Mouse (Mus musculus) embryonic facial prominence, embryonic 11.5 days (tissue): ENCODE data around the gene Pisd. TPM values are rescaled to one million over a fixed set of nuclear protein-coding genes. Genes with fewer than 3 reads are reported as not detected.

Experiments used
- ATAC-seq: fragments of 200-750 bp; cut with Nextera tagmentation; replicated peaks from 2 replicates; pipeline ENCODE4 v1.8.0; 2017; ENCODE audit warnings: low read depth; ENCODE audit not compliant: insufficient number of reproducible peaks, low FRiP score, low TSS enrichment
- DNase-seq: peaks from one replicate; pipeline ENCODE4 v3.0.0-alpha.2; 2015; ENCODE audit warnings: low spot score
- H3K27ac ChIP-seq: fragments of 300-500 bp; sonication (generic); replicated peaks from 2 replicates; pipeline ENCODE4 v1.5.1; 2014; ENCODE audit warnings: mild to moderate bottlenecking, low read depth, low read length, control low read depth
- H3K27me3 ChIP-seq: fragments of 300-500 bp; sonication (generic); 2 replicates; pipeline ENCODE4 v1.6.1; 2014; ENCODE audit warnings: mild to moderate bottlenecking, low read length, moderate library complexity, mixed read lengths; ENCODE audit not compliant: control insufficient read depth, insufficient read depth
- H3K36me3 ChIP-seq: fragments of 300-500 bp; sonication (generic); replicated peaks from 2 replicates; pipeline ENCODE4 v1.6.1; 2014; ENCODE audit warnings: low read depth, mild to moderate bottlenecking, low read length, moderate library complexity, mixed read lengths; ENCODE audit not compliant: control insufficient read depth, insufficient read depth
- H3K4me1 ChIP-seq: fragments of 300-500 bp; sonication (generic); 2 replicates; pipeline ENCODE4 v1.6.1; 2014; ENCODE audit warnings: low read length, mixed read lengths; ENCODE audit not compliant: control insufficient read depth, insufficient read depth
- H3K4me2 ChIP-seq: fragments of 300-500 bp; sonication (generic); 2 replicates; pipeline ENCODE4 v1.6.1; 2014; ENCODE audit warnings: low read depth, mild to moderate bottlenecking, control low read depth, low read length, moderate library complexity
- H3K4me3 ChIP-seq: fragments of 300-500 bp; sonication (generic); 2 replicates; pipeline ENCODE4 v1.5.1; 2014; ENCODE audit warnings: low read depth, low read length, control low read depth
- H3K9ac ChIP-seq: fragments of 300-500 bp; sonication (generic); replicated peaks from 2 replicates; pipeline ENCODE4 v1.6.1; 2014; ENCODE audit warnings: mild to moderate bottlenecking, control low read depth, low read length
- H3K9me3 ChIP-seq: fragments of 300-500 bp; sonication (generic); replicated peaks from 2 replicates; pipeline ENCODE4 v1.6.1; 2016; ENCODE audit warnings: mild to moderate bottlenecking, low read length, inconsistent platforms, mixed read lengths; ENCODE audit not compliant: control insufficient read depth
- WGBS: fragments of 180-500 bp; shearing (Covaris S2); extraction: QIAGEN DNeasy Blood & Tissue Kit; methylation state at CpG from one replicate; pipeline ENCODE4 v1.1.7; 2014; 5-methylcytosine and 5-hydroxymethylcytosine counted together
- polyA plus RNA-seq: library from polyadenylated mRNA; unstranded; fragments of >200 nt; fragmentation: Nextera tagmentation; extraction: Ambion mirVana; gene quantifications from 2 replicates; pipeline ENCODE4 v1.2.1, GENCODE M21; 2014

Gene Pisd
- polyA plus RNA-seq, 1 experiment from 2014 or later = 58.9 TPM

GRCm38 (mm10) chr5:32713703-32714467, 71.6 kb downstream of the Pisd start:
- DNase-seq = peak; percentile 98
- under 1% methylated on average over 55 of the region's 55 CpGs for WGBS
- Histone ChIP-seq H3K27me3 (no peaks in the 10 kb centered on the region), H3K9ac (peak overlapping the region; percentile 61), H3K36me3 (no peaks in the 10 kb centered on the region), H3K27ac (peak overlapping the region; percentile 76), H3K4me1 (no peaks in the 10 kb centered on the region), H3K9me3 (no peaks in the 10 kb centered on the region), H3K4me2 (peak overlapping the region; percentile 50), H3K4me3 (peak overlapping the region; percentile 65)
- ATAC-seq = peak; percentile 97

- H3K9me3 ChIP-seq = no peaks in the 10 kb centered on the region
- no peaks in the 10 kb centered on the region for H3K4me1 ChIP-seq
- no peaks in the 10 kb centered on the region for H3K27me3 ChIP-seq
- peak overlapping the region; percentile 65 for H3K4me3 ChIP-seq
- peak overlapping the region; percentile 50 for H3K4me2 ChIP-seq
- DNase-seq (peak; percentile 40), ATAC-seq (peak; percentile 68)
- WGBS = 27% methylated on average over 2 of the region's 2 CpGs
- H3K36me3 ChIP-seq = no peaks in the 10 kb centered on the region
- peak overlapping the region; percentile 61 for H3K9ac ChIP-seq
- H3K27ac ChIP-seq = peak overlapping the region; percentile 76
Measured at GRCm38 (mm10) chr5:32713042-32713702, 72.3 kb downstream of the Pisd start.

GRCm38 (mm10) chr5:32712221-32713041, 73.0 kb downstream of the Pisd start:
- no peak overlapping the region for H3K4me3 ChIP-seq
- ATAC-seq = no peak
- H3K36me3 ChIP-seq = no peaks in the 10 kb centered on the region
- no peak overlapping the region for H3K9ac ChIP-seq
- H3K27ac ChIP-seq = no peak overlapping the region
- no peaks in the 10 kb centered on the region for H3K9me3 ChIP-seq
- 70% methylated on average over 4 of the region's 4 CpGs for WGBS
- DNase-seq = peak; percentile 33
- H3K4me1 ChIP-seq = no peaks in the 10 kb centered on the region
- H3K27me3 ChIP-seq = no peaks in the 10 kb centered on the region
- H3K4me2 ChIP-seq = no peak overlapping the region

- no peak overlapping the region for H3K4me3 ChIP-seq
- H3K27me3 ChIP-seq = no peaks in the 10 kb centered on the region
- no peaks in the 10 kb centered on the region for H3K9me3 ChIP-seq
- ATAC-seq = no peak
- no peak for DNase-seq
- no peak overlapping the region for H3K27ac ChIP-seq
- no peaks in the 10 kb centered on the region for H3K4me1 ChIP-seq
- H3K4me2 ChIP-seq = no peak overlapping the region
- H3K9ac ChIP-seq = no peak overlapping the region
- H3K36me3 ChIP-seq = no peaks in the 10 kb centered on the region
- WGBS = 75% methylated on average over 5 of the region's 5 CpGs
Measured at GRCm38 (mm10) chr5:32711485-32711884, 74.0 kb downstream of the Pisd start.

GRCm38 (mm10) chr5:32706226-32706780, 79.1 kb downstream of the Pisd start:
- Histone ChIP-seq H3K4me1 (no peaks in the 10 kb centered on the region), H3K4me3 (no peak overlapping the region), H3K36me3 (no peaks in the 10 kb centered on the region), H3K9me3 (no peaks in the 10 kb centered on the region), H3K4me2 (no peak overlapping the region), H3K27me3 (no peaks in the 10 kb centered on the region), H3K27ac (no peak overlapping the region), H3K9ac (no peak overlapping the region)
- WGBS = 81% methylated on average over 2 of the region's 2 CpGs
- no peak for DNase-seq
- no peak for ATAC-seq

- DNase-seq (no peak), ATAC-seq (no peak)
- H3K4me3 ChIP-seq = no peak overlapping the region
- H3K27me3 ChIP-seq = no peaks in the 10 kb centered on the region
- no peak overlapping the region for H3K9ac ChIP-seq
- no peak overlapping the region for H3K27ac ChIP-seq
- H3K36me3 ChIP-seq = no peaks in the 10 kb centered on the region
- no peaks in the 10 kb centered on the region for H3K9me3 ChIP-seq
- no peaks in the 10 kb centered on the region for H3K4me1 ChIP-seq
- WGBS = 79% methylated on average over 5 of the region's 5 CpGs
- H3K4me2 ChIP-seq = no peak overlapping the region
Measured at GRCm38 (mm10) chr5:32697208-32697867, 88.1 kb downstream of the Pisd start.

GRCm38 (mm10) chr5:32693411-32693810, 92.0 kb downstream of the Pisd start:
- Histone ChIP-seq H3K27ac (no peak overlapping the region), H3K36me3 (no peaks in the 10 kb centered on the region), H3K4me1 (no peaks in the 10 kb centered on the region), H3K9ac (no peak overlapping the region), H3K9me3 (no peaks in the 10 kb centered on the region), H3K4me2 (no peak overlapping the region), H3K4me3 (no peak overlapping the region), H3K27me3 (no peaks in the 10 kb centered on the region)
- 77% methylated on average over 2 of the region's 2 CpGs for WGBS
- ATAC-seq (no peak), DNase-seq (no peak)
